Mouse (Mus musculus) G1E (cell line): ENCODE measurements around the gene Ankrd40. TPM values are rescaled to one million over a fixed set of nuclear protein-coding genes. Genes with fewer than 3 reads are reported as not detected.

Experiments
- ATAC-seq: 2 replicates; pipeline ENCODE4 v1.8.0; 2016; ENCODE audit warnings: mild to moderate bottlenecking; ENCODE audit not compliant: insufficient number of reproducible peaks, poor library complexity, low FRiP score, severe bottlenecking; ENCODE audit errors: extremely low read depth
- DNase-seq: peaks from one replicate; pipeline ENCODE4 v3.0.0; 2012; ENCODE audit warnings: low spot score
- H3K27me3 ChIP-seq: 2 replicates; pipeline ENCODE4 v1.6.1; 2012; ENCODE audit warnings: mild to moderate bottlenecking, low read length, inconsistent platforms; ENCODE audit not compliant: insufficient read depth
- H3K36me3 ChIP-seq: replicated peaks from 2 replicates; pipeline ENCODE3; 2012; ENCODE audit warnings: mild to moderate bottlenecking, inconsistent platforms
- H3K4me1 ChIP-seq: 2 replicates; pipeline ENCODE4 v1.6.1; 2012; ENCODE audit warnings: low read depth, low read length, inconsistent platforms, mixed read lengths; ENCODE audit not compliant: insufficient read depth
- H3K4me3 ChIP-seq: 2 replicates; pipeline ENCODE4 v1.5.1; 2012; ENCODE audit warnings: low read depth, mild to moderate bottlenecking, inconsistent platforms, low read length, moderate library complexity, mixed read lengths
- H3K9me3 ChIP-seq: replicated peaks from 2 replicates; pipeline ENCODE4 v1.6.1; 2012; ENCODE audit warnings: inconsistent platforms
- CTCF ChIP-seq: IDR thresholded peaks from 2 replicates; pipeline ENCODE4 v1.5.1; 2012; ENCODE audit warnings: low read depth, low read length, inconsistent platforms, mixed read lengths
- GATA1 ChIP-seq: IDR thresholded peaks from 2 replicates; pipeline ENCODE4 v1.6.1; 2012; ENCODE audit warnings: borderline replicate concordance, low read length, inconsistent platforms, mixed read lengths
- GATA2 ChIP-seq: IDR thresholded peaks from 2 replicates; pipeline ENCODE4 v1.6.1; 2012; ENCODE audit warnings: low read depth, low read length, inconsistent platforms, borderline replicate concordance
- POLR2AphosphoS5 ChIP-seq: IDR thresholded peaks from 2 replicates; pipeline ENCODE4 v1.6.1; 2012; ENCODE audit warnings: low read depth, low read length, inconsistent platforms; ENCODE audit not compliant: insufficient replicate concordance
- TAL1 ChIP-seq: conservative IDR thresholded peaks from 2 replicates; pipeline ENCODE4 v1.6.1; 2012; ENCODE audit warnings: low read depth, low read length, inconsistent platforms, mixed read lengths
- polyA plus RNA-seq: library from polyadenylated mRNA; stranded (reverse); fragments of >175 nt; gene quantifications from 2 replicates; pipeline ENCODE4 v1.2.3, GENCODE M21; 2012
- total RNA-seq, 2 experiments: library from RNA; stranded (forward) in 1 of 2; stranded (reverse) in 1 of 2; fragments of 200-1000 nt in 1 of 2; fragments of >200 nt in 1 of 2; fragmentation: Nextera tagmentation in 1 of 2; gene quantifications; 2 replicates each; pipeline ENCODE4 v1.2.3; 2014 to 2017

Ankrd40 gene
- total and polyA plus RNA-seq, 3 experiments, result 34.4 to 75.8 (median 46.4) TPM

DNA sequence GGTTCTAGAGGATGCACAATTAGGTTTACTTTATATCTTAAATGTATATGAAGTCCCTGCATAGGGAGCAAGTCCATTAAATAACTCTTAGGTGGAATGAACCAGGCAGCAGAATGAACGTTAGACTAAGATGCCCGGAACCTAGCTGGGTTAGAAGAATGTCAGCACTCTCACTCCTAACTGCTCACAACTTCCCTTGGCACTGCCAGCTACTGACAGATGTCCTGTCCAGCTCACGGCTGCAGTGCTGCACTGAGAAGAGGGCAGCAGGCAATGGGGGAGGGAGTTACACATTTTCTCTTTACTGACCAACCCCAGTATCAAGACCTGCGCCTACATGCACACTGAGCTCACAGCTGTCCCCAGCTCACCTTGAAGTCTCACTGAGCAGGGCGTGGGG lies 40.7 kb upstream of the Ankrd40 start:
- no peak for TF ChIP-seq CTCF
- no peak for TF ChIP-seq POLR2AphosphoS5
- no peak for TF ChIP-seq GATA2
- TF ChIP-seq TAL1, result no peak
- no peak for TF ChIP-seq GATA1
- no peak overlapping the region for H3K4me3 ChIP-seq
- H3K4me1 ChIP-seq, result peaks cover 22% of the 10 kb centered on the region
- no peaks in the 10 kb centered on the region for H3K9me3 ChIP-seq
- DNase-seq, result no peak
- H3K27me3 ChIP-seq, result no peaks in the 10 kb centered on the region
- peaks cover 94% of the 10 kb centered on the region for H3K36me3 ChIP-seq
- no peak for ATAC-seq

GRCm38 (mm10) chr11:94290062-94290740 lies 37.6 kb upstream of the Ankrd40 start:
- Histone ChIP-seq H3K4me3 (no peak overlapping the region), H3K36me3 (peaks cover 95% of the 10 kb centered on the region), H3K4me1 (peaks cover 30% of the 10 kb centered on the region), H3K27me3 (no peaks in the 10 kb centered on the region), H3K9me3 (no peaks in the 10 kb centered on the region)
- DNase-seq, result no peak
- peak; percentile 28; the same call in 1 of the 2 replicates for ATAC-seq
- TF ChIP-seq POLR2AphosphoS5 (no peak), TAL1 (peak; percentile 67)

GRCm38 (mm10) chr11:94294996-94295845 lies 32.6 kb upstream of the Ankrd40 start:
- peaks cover 24% of the 10 kb centered on the region; the same call in 1 of the 2 replicates for H3K4me1 ChIP-seq
- ATAC-seq (no peak), DNase-seq (no peak)
- H3K9me3 ChIP-seq, result no peaks in the 10 kb centered on the region
- TF ChIP-seq CTCF (no peak), GATA1 (no peak), POLR2AphosphoS5 (no peak), GATA2 (no peak), TAL1 (no peak)
- peaks cover 96% of the 10 kb centered on the region for H3K36me3 ChIP-seq
- no peaks in the 10 kb centered on the region for H3K27me3 ChIP-seq
- no peak overlapping the region for H3K4me3 ChIP-seq

DNA sequence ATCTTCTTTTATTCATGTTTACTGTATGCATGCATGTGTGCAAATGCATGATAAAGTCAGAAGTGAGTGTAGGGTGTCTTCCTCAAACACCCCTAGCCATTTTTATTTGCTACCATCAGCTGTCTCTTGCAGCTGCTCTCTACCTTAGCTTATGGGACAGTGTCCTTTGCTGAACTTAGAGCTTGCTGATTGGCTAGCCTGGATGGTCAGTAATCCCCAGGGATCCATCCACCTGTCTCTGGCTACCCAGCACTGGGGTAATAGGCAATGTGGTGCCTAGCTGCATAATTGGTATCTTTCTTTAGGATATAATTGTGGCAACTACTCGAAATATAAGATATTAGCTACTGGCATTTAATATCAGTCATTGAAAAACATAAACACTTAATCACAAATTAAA lies 15.1 kb upstream of the Ankrd40 start:
- TF ChIP-seq CTCF (no peak), POLR2AphosphoS5 (no peak), TAL1 (no peak), GATA1 (no peak), GATA2 (no peak)
- Histone ChIP-seq H3K27me3 (no peaks in the 10 kb centered on the region), H3K4me1 (peaks cover 62% of the 10 kb centered on the region), H3K4me3 (no peak overlapping the region), H3K9me3 (no peaks in the 10 kb centered on the region), H3K36me3 (peaks cover 70% of the 10 kb centered on the region)
- ATAC-seq (no peak), DNase-seq (no peak)

DNA sequence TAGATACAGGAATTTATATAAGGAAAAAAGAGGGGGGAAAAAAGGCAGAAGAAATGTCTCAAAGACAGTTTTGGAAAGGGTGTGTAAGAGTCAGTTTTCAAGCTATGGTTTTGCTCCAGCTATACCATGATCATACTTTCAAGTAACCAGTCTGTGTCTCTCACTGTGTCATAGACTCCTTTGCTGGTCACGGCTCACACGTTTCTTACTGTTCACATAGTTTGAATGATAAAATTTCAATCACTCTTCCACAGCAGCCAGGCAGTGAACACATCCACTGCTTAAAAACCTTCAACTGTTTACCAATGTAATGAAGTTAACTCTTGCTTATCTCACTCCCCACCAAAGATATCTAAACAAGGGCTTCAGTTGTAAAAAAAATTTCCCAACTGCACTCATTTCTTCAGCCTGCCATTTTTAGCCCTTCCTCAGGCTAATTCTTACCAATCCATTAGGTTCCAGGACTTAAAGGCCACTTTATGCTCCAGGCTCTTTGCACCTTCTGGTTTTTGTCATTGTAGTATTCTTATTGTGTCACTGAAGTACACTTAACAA lies 13.6 kb upstream of the Ankrd40 start:
- Histone ChIP-seq H3K9me3 (no peaks in the 10 kb centered on the region), H3K36me3 (peaks cover 68% of the 10 kb centered on the region), H3K4me1 (peaks cover 74% of the 10 kb centered on the region), H3K4me3 (no peak overlapping the region), H3K27me3 (no peaks in the 10 kb centered on the region)
- TF ChIP-seq POLR2AphosphoS5, result no peak
- no peak for TF ChIP-seq CTCF
- no peak for DNase-seq
- no peak for ATAC-seq

DNA sequence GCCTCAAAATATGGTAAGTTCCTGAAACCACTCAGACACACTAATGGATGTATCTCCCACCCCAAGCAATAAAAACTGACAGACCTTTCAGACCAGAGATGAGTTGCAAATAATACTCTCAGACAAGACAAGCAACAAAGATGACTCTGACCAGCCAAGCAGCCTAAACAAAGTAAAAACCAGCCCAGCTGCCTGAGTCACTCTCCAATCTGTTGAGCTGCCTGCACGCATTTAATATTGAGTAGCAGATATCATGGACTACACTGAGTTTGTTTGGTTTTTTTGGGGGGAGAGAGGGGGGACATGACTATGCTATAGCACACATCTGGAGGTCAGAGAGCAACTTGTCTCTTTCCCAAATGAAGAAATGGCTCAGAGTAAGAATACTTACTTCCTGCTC lies 12.5 kb upstream of the Ankrd40 start:
- H3K4me3 ChIP-seq, result no peak overlapping the region; the same call in 1 of the 2 replicates
- DNase-seq, result no peak
- no peaks in the 10 kb centered on the region for H3K9me3 ChIP-seq
- H3K36me3 ChIP-seq, result peaks cover 63% of the 10 kb centered on the region
- peaks cover 82% of the 10 kb centered on the region for H3K4me1 ChIP-seq
- TF ChIP-seq GATA2, result no peak
- TF ChIP-seq POLR2AphosphoS5, result no peak
- no peak for TF ChIP-seq CTCF
- TF ChIP-seq TAL1, result no peak
- no peak for TF ChIP-seq GATA1
- H3K27me3 ChIP-seq, result no peaks in the 10 kb centered on the region
- ATAC-seq, result peak; percentile 22; the same call in 1 of the 2 replicates
